Mouse (Mus musculus): ENCODE measurements around the gene Coro7. TPM values are rescaled to one million over a fixed set of nuclear protein-coding genes. Genes with fewer than 3 reads are reported as not detected.
"Not testable (repeated sequence)": the region's sequence is repeated elsewhere in the genome, so short reads cannot be mapped to it uniquely, and the experiment has no call there.

Gene Coro7
- polyA plus RNA-seq, 1 experiment from 2014 or later: 13.1 TPM

GRCm38 (mm10) chr16:4587516-4588210 lies 91.9 kb downstream of the Coro7 start:
- H3K27ac ChIP-seq (replicated peaks; ENCODE audit: low read depth, low read length): peak overlapping the region; percentile 81; the same call in 1 of the 2 replicates
- H3K4me2 ChIP-seq (ENCODE audit: low read depth, severe bottlenecking): no peak overlapping the region; the same call in 1 of the 2 replicates
- H3K9ac ChIP-seq (ENCODE audit: low read length): no peak overlapping the region
- ATAC-seq (ENCODE audit: insufficient number of reproducible peaks, low FRiP score, low TSS enrichment, low read depth): no peak
- DNase-seq (ENCODE audit: low spot score): no peak
- no peaks in the 10 kb centered on the region for H3K9me3 ChIP-seq (ENCODE audit: control insufficient read depth, low read length)
- 58% methylated on average over 5 of the region's 5 CpGs for WGBS
- H3K4me3 ChIP-seq (ENCODE audit: low read depth, low read length): no peak overlapping the region
- H3K36me3 ChIP-seq (ENCODE audit: control insufficient read depth, insufficient read depth, low read length): no peaks in the 10 kb centered on the region
- no peaks in the 10 kb centered on the region for H3K27me3 ChIP-seq (ENCODE audit: control insufficient read depth, insufficient read depth, low read length)
- peaks cover 6% of the 10 kb centered on the region; the same call in 1 of the 2 replicates for H3K4me1 ChIP-seq (ENCODE audit: control insufficient read depth, insufficient read depth, low read length)

- peak overlapping the region; percentile 62 for H3K4me2 ChIP-seq (ENCODE audit: low read depth, severe bottlenecking)
- H3K4me3 ChIP-seq (ENCODE audit: low read depth, low read length): peak overlapping the region; percentile 36
- no peaks in the 10 kb centered on the region for H3K9me3 ChIP-seq (ENCODE audit: control insufficient read depth, low read length)
- peak overlapping the region; percentile 61 for H3K9ac ChIP-seq (ENCODE audit: low read length)
- DNase-seq (ENCODE audit: low spot score): peak; percentile 96
- no peaks in the 10 kb centered on the region for H3K36me3 ChIP-seq (ENCODE audit: control insufficient read depth, insufficient read depth, low read length)
- H3K27ac ChIP-seq (replicated peaks; ENCODE audit: low read depth, low read length): peak overlapping the region; percentile 81
- ATAC-seq (ENCODE audit: insufficient number of reproducible peaks, low FRiP score, low TSS enrichment, low read depth): peak; percentile 99
- H3K27me3 ChIP-seq (ENCODE audit: control insufficient read depth, insufficient read depth, low read length): no peaks in the 10 kb centered on the region
- WGBS: under 1% methylated on average over 43 of the region's 43 CpGs
- H3K4me1 ChIP-seq (ENCODE audit: control insufficient read depth, insufficient read depth, low read length): 0 out of 2 replicates have a peak, but pooled peaks cover 3% of the 10 kb centered on the region
Observed at GRCm38 (mm10) chr16:4586531-4587123, 93.0 kb downstream of the Coro7 start.

- ATAC-seq (ENCODE audit: insufficient number of reproducible peaks, low FRiP score, low TSS enrichment, low read depth): peak; percentile 25
- WGBS: 7% methylated on average over 14 of the region's 14 CpGs
Observed at GRCm38 (mm10) chr16:4585642-4586530, 93.7 kb downstream of the Coro7 start.

GRCm38 (mm10) chr16:4584438-4584837 lies 95.1 kb downstream of the Coro7 start:
- H3K4me1 ChIP-seq (ENCODE audit: control insufficient read depth, insufficient read depth, low read length): 0 out of 2 replicates have a peak, but pooled peaks cover 3% of the 10 kb centered on the region
- DNase-seq (ENCODE audit: low spot score): no peak
- WGBS: 86% methylated on average over 5 of the region's 5 CpGs
- H3K9ac ChIP-seq (ENCODE audit: low read length): no peak overlapping the region
- H3K9me3 ChIP-seq (ENCODE audit: control insufficient read depth, low read length): no peaks in the 10 kb centered on the region
- no peaks in the 10 kb centered on the region for H3K27me3 ChIP-seq (ENCODE audit: control insufficient read depth, insufficient read depth, low read length)
- H3K4me2 ChIP-seq (ENCODE audit: low read depth, severe bottlenecking): no peak overlapping the region
- no peak overlapping the region for H3K27ac ChIP-seq (replicated peaks; ENCODE audit: low read depth, low read length)
- H3K36me3 ChIP-seq (ENCODE audit: control insufficient read depth, insufficient read depth, low read length): no peaks in the 10 kb centered on the region
- no peak for ATAC-seq (ENCODE audit: insufficient number of reproducible peaks, low FRiP score, low TSS enrichment, low read depth)
- H3K4me3 ChIP-seq (ENCODE audit: low read depth, low read length): no peak overlapping the region

More at GRCm38 (mm10) chr16:4585642-4586530, 93.7 kb downstream of the Coro7 start:
- H3K27me3 ChIP-seq (ENCODE audit: control insufficient read depth, insufficient read depth, low read length): no peaks in the 10 kb centered on the region
- H3K4me1 ChIP-seq (ENCODE audit: control insufficient read depth, insufficient read depth, low read length): 0 out of 2 replicates have a peak, but pooled peaks cover 3% of the 10 kb centered on the region
- H3K9me3 ChIP-seq (ENCODE audit: control insufficient read depth, low read length): no peaks in the 10 kb centered on the region
- peak; percentile 29 for DNase-seq (ENCODE audit: low spot score)
- H3K4me3 ChIP-seq (ENCODE audit: low read depth, low read length): peak overlapping the region; percentile 36
- H3K9ac ChIP-seq (ENCODE audit: low read length): peak overlapping the region; percentile 61
- H3K36me3 ChIP-seq (ENCODE audit: control insufficient read depth, insufficient read depth, low read length): no peaks in the 10 kb centered on the region
- peak overlapping the region; percentile 62 for H3K4me2 ChIP-seq (ENCODE audit: low read depth, severe bottlenecking)
- H3K27ac ChIP-seq (replicated peaks; ENCODE audit: low read depth, low read length): peak overlapping the region; percentile 77

- Histone ChIP-seq H3K36me3 (ENCODE audit: control insufficient read depth, insufficient read depth, low read length) (no peaks in the 10 kb centered on the region), H3K9ac (ENCODE audit: low read length) (no peak overlapping the region), H3K9me3 (ENCODE audit: control insufficient read depth, low read length) (no peaks in the 10 kb centered on the region), H3K4me3 (ENCODE audit: low read depth, low read length) (no peak overlapping the region), H3K4me1 (ENCODE audit: control insufficient read depth, insufficient read depth, low read length) (0 out of 2 replicates have a peak, but pooled peaks cover 3% of the 10 kb centered on the region), H3K27ac (replicated peaks; ENCODE audit: low read depth, low read length) (no peak overlapping the region), H3K4me2 (ENCODE audit: low read depth, severe bottlenecking) (no peak overlapping the region), H3K27me3 (ENCODE audit: control insufficient read depth, insufficient read depth, low read length) (no peaks in the 10 kb centered on the region)
- WGBS: 80% methylated on average over 3 of the region's 3 CpGs
- no peak for ATAC-seq (ENCODE audit: insufficient number of reproducible peaks, low FRiP score, low TSS enrichment, low read depth)
- DNase-seq (ENCODE audit: low spot score): no peak
Observed at GRCm38 (mm10) chr16:4583807-4584206, 95.8 kb downstream of the Coro7 start.

GRCm38 (mm10) chr16:4581179-4581578 lies 98.4 kb downstream of the Coro7 start:
- DNase-seq (ENCODE audit: low spot score); H3K9ac ChIP-seq (ENCODE audit: low read length); H3K36me3 ChIP-seq (ENCODE audit: control insufficient read depth, insufficient read depth, low read length); H3K9me3 ChIP-seq (ENCODE audit: control insufficient read depth, low read length); H3K4me3 ChIP-seq (ENCODE audit: low read depth, low read length); H3K27ac ChIP-seq (replicated peaks; ENCODE audit: low read depth, low read length); ATAC-seq (ENCODE audit: insufficient number of reproducible peaks, low FRiP score, low TSS enrichment, low read depth); H3K4me1 ChIP-seq (ENCODE audit: control insufficient read depth, insufficient read depth, low read length); H3K4me2 ChIP-seq (ENCODE audit: low read depth, severe bottlenecking); H3K27me3 ChIP-seq (ENCODE audit: control insufficient read depth, insufficient read depth, low read length): not testable (repeated sequence)
- 86% methylated on average over 4 of the region's 4 CpGs for WGBS

- Histone ChIP-seq H3K4me3 (ENCODE audit: low read depth, low read length) (no peak overlapping the region), H3K36me3 (ENCODE audit: control insufficient read depth, insufficient read depth, low read length) (no peaks in the 10 kb centered on the region), H3K27me3 (ENCODE audit: control insufficient read depth, insufficient read depth, low read length) (no peaks in the 10 kb centered on the region), H3K9me3 (ENCODE audit: control insufficient read depth, low read length) (no peaks in the 10 kb centered on the region), H3K4me2 (ENCODE audit: low read depth, severe bottlenecking) (no peak overlapping the region), H3K9ac (ENCODE audit: low read length) (no peak overlapping the region), H3K27ac (replicated peaks; ENCODE audit: low read depth, low read length) (no peak overlapping the region), H3K4me1 (ENCODE audit: control insufficient read depth, insufficient read depth, low read length) (peaks cover 6% of the 10 kb centered on the region; the same call in 1 of the 2 replicates)
- DNase-seq (ENCODE audit: low spot score) (no peak), ATAC-seq (ENCODE audit: insufficient number of reproducible peaks, low FRiP score, low TSS enrichment, low read depth) (no peak)
- 63% methylated on average over 7 of the region's 7 CpGs for WGBS
Observed at GRCm38 (mm10) chr16:4578630-4579029, 100.9 kb downstream of the Coro7 start.

GRCm38 (mm10) chr16:4576873-4577272 lies 102.7 kb downstream of the Coro7 start:
- Histone ChIP-seq H3K27ac (replicated peaks; ENCODE audit: low read depth, low read length) (no peak overlapping the region), H3K9me3 (ENCODE audit: control insufficient read depth, low read length) (no peaks in the 10 kb centered on the region), H3K4me3 (ENCODE audit: low read depth, low read length) (no peak overlapping the region), H3K36me3 (ENCODE audit: control insufficient read depth, insufficient read depth, low read length) (no peaks in the 10 kb centered on the region), H3K9ac (ENCODE audit: low read length) (no peak overlapping the region), H3K4me2 (ENCODE audit: low read depth, severe bottlenecking) (no peak overlapping the region), H3K27me3 (ENCODE audit: control insufficient read depth, insufficient read depth, low read length) (no peaks in the 10 kb centered on the region), H3K4me1 (ENCODE audit: control insufficient read depth, insufficient read depth, low read length) (peaks cover 6% of the 10 kb centered on the region; the same call in 1 of the 2 replicates)
- DNase-seq (ENCODE audit: low spot score) (no peak), ATAC-seq (ENCODE audit: insufficient number of reproducible peaks, low FRiP score, low TSS enrichment, low read depth) (no peak)
- 74% methylated on average over 2 of the region's 2 CpGs for WGBS

Measured in limb, embryonic 11.5 days (tissue).